Mouse (Mus musculus) MEL (cell line): ENCODE measurements around the gene Zdhhc21. TPM values are rescaled to one million over a fixed set of nuclear protein-coding genes. Genes with fewer than 3 reads are reported as not detected.

Experiments used
- DNase-seq: peaks from one replicate; pipeline ENCODE4 v3.0.0; 2011; ENCODE audit warnings: low read depth, low spot score
- H3K27ac ChIP-seq: 2 replicates; pipeline ENCODE4 v1.5.1; 2012; ENCODE audit warnings: low read depth, mild to moderate bottlenecking, control low read depth, low read length, moderate library complexity; ENCODE audit not compliant: control insufficient read depth
- H3K27me3 ChIP-seq, 2 experiments: fragments of 150-350 bp in 1 of 2; sonication (generic) in 1 of 2; 2 replicates each; pipeline ENCODE4 v1.6.1; 2012; ENCODE audit warnings: low read length in 2 of 2, mild to moderate bottlenecking in 2 of 2, improper control_type of control experiment in 1 of 2, moderate library complexity in 1 of 2; ENCODE audit not compliant: insufficient read depth in 2 of 2, control insufficient read depth in 1 of 2
- H3K36me3 ChIP-seq, 2 experiments: 2 replicates each; pipeline ENCODE4 v1.6.1; 2012 to 2014; ENCODE audit warnings: low read length in 2 of 2, improper control_type of control experiment in 1 of 2, inconsistent platforms in 1 of 2, mild to moderate bottlenecking in 1 of 2; ENCODE audit not compliant: insufficient read depth in 2 of 2, control insufficient read depth in 1 of 2
- H3K4me1 ChIP-seq, 2 experiments: fragments of 150-350 bp in 1 of 2; sonication (generic) in 1 of 2; 2 replicates each; pipeline ENCODE4 v1.6.1; 2012; ENCODE audit warnings: low read length in 2 of 2, improper control_type of control experiment in 1 of 2, mild to moderate bottlenecking in 1 of 2; ENCODE audit not compliant: insufficient read depth in 2 of 2, control insufficient read depth in 1 of 2
- H3K4me3 ChIP-seq, 2 experiments: fragments of 150-350 bp in 1 of 2; sonication (generic) in 1 of 2; 2 replicates each; pipeline ENCODE4 v1.5.1; 2012; ENCODE audit warnings: low read depth in 2 of 2, low read length in 2 of 2, mild to moderate bottlenecking in 2 of 2, moderate library complexity in 2 of 2, control low read depth in 1 of 2, improper control_type of control experiment in 1 of 2; ENCODE audit not compliant: control insufficient read depth in 1 of 2, insufficient read depth in 1 of 2
- H3K79me2 ChIP-seq: 2 replicates; pipeline ENCODE4 v1.6.1; 2012; ENCODE audit warnings: mild to moderate bottlenecking, low read length, moderate library complexity; ENCODE audit not compliant: control insufficient read depth, poor library complexity, insufficient read depth
- H3K9ac ChIP-seq: 2 replicates; pipeline ENCODE4 v1.6.1; 2012; ENCODE audit warnings: low read depth, mild to moderate bottlenecking, control low read depth, low read length, moderate library complexity; ENCODE audit not compliant: control insufficient read depth, poor library complexity, severe bottlenecking
- H3K9me3 ChIP-seq: fragments of 150-350 bp; sonication (generic); replicated peaks from 2 replicates; pipeline ENCODE4 v1.6.1; 2012; ENCODE audit warnings: mild to moderate bottlenecking, low read length, improper control_type of control experiment, moderate library complexity; ENCODE audit not compliant: insufficient read depth
- BHLHE40 ChIP-seq: IDR thresholded peaks from 2 replicates; pipeline ENCODE4 v1.6.1; 2012; ENCODE audit warnings: low read depth, mild to moderate bottlenecking, inconsistent platforms, low read length, improper control_type of control experiment, borderline replicate concordance
- CHD2 ChIP-seq: IDR thresholded peaks from 2 replicates; pipeline ENCODE4 v1.6.1; 2011; ENCODE audit warnings: low read length, improper control_type of control experiment
- EP300 ChIP-seq, 2 experiments: IDR thresholded peaks; 2 replicates each; pipeline ENCODE4 v1.6.1; 2011; ENCODE audit warnings: improper control_type of control experiment in 2 of 2, low read length in 2 of 2, low read depth in 1 of 2, mild to moderate bottlenecking in 1 of 2
- HCFC1 ChIP-seq: IDR thresholded peaks from 2 replicates; pipeline ENCODE4 v1.6.1; 2012; ENCODE audit warnings: low read depth, mild to moderate bottlenecking, inconsistent platforms, low read length, improper control_type of control experiment, moderate library complexity
- JUND ChIP-seq: IDR thresholded peaks from 2 replicates; pipeline ENCODE4 v1.6.1; 2011; ENCODE audit warnings: low read depth, mild to moderate bottlenecking, improper control_type of control experiment, low read length
- KAT2A ChIP-seq: conservative IDR thresholded peaks from 2 replicates; pipeline ENCODE4 v1.6.1; 2012; ENCODE audit warnings: low read depth, low read length, improper control_type of control experiment, inconsistent platforms
- MXI1 ChIP-seq: IDR thresholded peaks from 2 replicates; pipeline ENCODE4 v1.6.1; 2011; ENCODE audit warnings: mild to moderate bottlenecking, low read depth, low read length, improper control_type of control experiment
- MYB ChIP-seq: IDR thresholded peaks from 2 replicates; pipeline ENCODE4 v1.6.1; 2011; ENCODE audit warnings: mild to moderate bottlenecking, low read depth, low read length, improper control_type of control experiment
- MYC ChIP-seq: IDR thresholded peaks from 2 replicates; pipeline ENCODE4 v1.6.1; 2011; ENCODE audit warnings: low read depth, mild to moderate bottlenecking, low read length, improper control_type of control experiment, moderate library complexity
- POLR2AphosphoS5 ChIP-seq: IDR thresholded peaks from 2 replicates; pipeline ENCODE4 v1.6.1; 2012; ENCODE audit warnings: low read depth, borderline replicate concordance, mild to moderate bottlenecking, inconsistent platforms, low read length, moderate library complexity, mixed read lengths
- RCOR1 ChIP-seq: IDR thresholded peaks from 2 replicates; pipeline ENCODE4 v1.6.1; 2012; ENCODE audit warnings: low read depth, mild to moderate bottlenecking, inconsistent platforms, low read length, improper control_type of control experiment
- SMC3 ChIP-seq: IDR thresholded peaks from 2 replicates; pipeline ENCODE4 v1.6.1; 2011; ENCODE audit warnings: low read depth, low read length, improper control_type of control experiment
- TBP ChIP-seq: IDR thresholded peaks from 2 replicates; pipeline ENCODE4 v1.8.0; 2011; ENCODE audit warnings: low read depth, low read length, improper control_type of control experiment
- TCF12 ChIP-seq: IDR thresholded peaks from 2 replicates; pipeline ENCODE4 v1.6.1; 2014; ENCODE audit warnings: low read depth, mild to moderate bottlenecking, inconsistent platforms, low read length, improper control_type of control experiment, moderate library complexity
- UBTF ChIP-seq: IDR thresholded peaks from 2 replicates; pipeline ENCODE4 v1.6.1; 2012; ENCODE audit warnings: low read depth, mild to moderate bottlenecking, inconsistent platforms, low read length, improper control_type of control experiment, moderate library complexity, borderline replicate concordance; ENCODE audit not compliant: insufficient read depth
- ZC3H11A ChIP-seq: IDR thresholded peaks from 2 replicates; pipeline ENCODE4 v1.6.1; 2012; ENCODE audit warnings: low read depth, mild to moderate bottlenecking, inconsistent platforms, low read length, improper control_type of control experiment
- ZKSCAN1 ChIP-seq: IDR thresholded peaks from 2 replicates; pipeline ENCODE4 v1.6.1; 2012; ENCODE audit warnings: low read depth, mild to moderate bottlenecking, inconsistent platforms, low read length, improper control_type of control experiment, moderate library complexity
- ZMIZ1 ChIP-seq: IDR thresholded peaks from 2 replicates; pipeline ENCODE4 v1.6.1; 2012; ENCODE audit warnings: low read depth, mild to moderate bottlenecking, inconsistent platforms, low read length, improper control_type of control experiment, moderate library complexity
- ZNF384 ChIP-seq: IDR thresholded peaks from 2 replicates; pipeline ENCODE4 v1.6.1; 2012; ENCODE audit warnings: low read depth, mild to moderate bottlenecking, inconsistent platforms, low read length, improper control_type of control experiment
- polyA plus RNA-seq, 2 experiments: library from polyadenylated mRNA; stranded (reverse) in 1 of 2; unstranded in 1 of 2; fragments of >175 nt in 1 of 2; fragments of >200 nt in 1 of 2; gene quantifications; 2 replicates each; pipeline versions ENCODE4 v1.2.1 to v1.2.4; 2012; ENCODE audit warnings: low replicate concordance in 2 of 2, low read depth in 1 of 2; ENCODE audit not compliant: insufficient read length in 2 of 2, insufficient read depth in 1 of 2, missing spikeins in 1 of 2
- total RNA-seq: library from RNA; depleted of rRNA; stranded (reverse); fragments of 300-350 nt; gene quantifications from 2 replicates; pipeline ENCODE4 v1.2.3, GENCODE M21; 2012

Zdhhc21 gene
- total and polyA plus RNA-seq, 3 experiments: 6.5 to 7.8 TPM; not detected in 1

DNA sequence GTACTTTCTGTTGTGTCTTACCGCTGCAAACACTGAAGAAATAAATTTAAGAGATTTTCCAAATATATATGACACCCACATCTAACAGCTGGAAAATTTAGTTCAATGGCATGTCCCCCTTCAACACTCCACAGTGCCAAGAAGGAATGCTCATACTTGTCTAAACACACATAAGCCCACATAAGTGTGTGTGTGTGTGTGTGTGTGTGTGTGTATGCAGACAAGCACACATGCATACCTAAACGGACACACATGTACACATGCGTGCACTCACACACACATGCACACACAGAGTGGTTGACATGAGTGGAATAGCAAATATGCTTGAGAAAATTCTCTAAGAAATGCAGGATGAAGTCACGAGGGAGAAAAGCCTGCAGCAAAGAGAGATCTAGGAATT is 12.8 kb upstream of the Zdhhc21 start:
- no peak overlapping the region for H3K27ac ChIP-seq
- no peak for DNase-seq
- H3K4me3 ChIP-seq: no peak overlapping the region
- no peak overlapping the region for H3K9ac ChIP-seq
- H3K27me3 ChIP-seq: no peaks in the 10 kb centered on the region; a peak in 1 of 4 replicates
- no peaks in the 10 kb centered on the region for H3K36me3 ChIP-seq
- no peaks in the 10 kb centered on the region for H3K4me1 ChIP-seq
- H3K79me2 ChIP-seq: no peaks in the 10 kb centered on the region
- H3K9me3 ChIP-seq: no peaks in the 10 kb centered on the region
- TF ChIP-seq SMC3: no peak
- TF ChIP-seq HCFC1: no peak
- TF ChIP-seq ZC3H11A: no peak
- no peak for TF ChIP-seq POLR2AphosphoS5
- TF ChIP-seq UBTF: no peak
- TF ChIP-seq ZKSCAN1: no peak
- TF ChIP-seq TCF12: no peak
- TF ChIP-seq CHD2: no peak
- TF ChIP-seq JUND: no peak
- TF ChIP-seq EP300 (IDR thresholded peaks at IDR 0.05; ENCODE audit: low read depth in 1 of 2, low read length in 2 of 2): no peak
- no peak for TF ChIP-seq TBP
- TF ChIP-seq MYB: no peak
- no peak for TF ChIP-seq MYC
- no peak for TF ChIP-seq MXI1
- no peak for TF ChIP-seq KAT2A
- no peak for TF ChIP-seq BHLHE40

DNA sequence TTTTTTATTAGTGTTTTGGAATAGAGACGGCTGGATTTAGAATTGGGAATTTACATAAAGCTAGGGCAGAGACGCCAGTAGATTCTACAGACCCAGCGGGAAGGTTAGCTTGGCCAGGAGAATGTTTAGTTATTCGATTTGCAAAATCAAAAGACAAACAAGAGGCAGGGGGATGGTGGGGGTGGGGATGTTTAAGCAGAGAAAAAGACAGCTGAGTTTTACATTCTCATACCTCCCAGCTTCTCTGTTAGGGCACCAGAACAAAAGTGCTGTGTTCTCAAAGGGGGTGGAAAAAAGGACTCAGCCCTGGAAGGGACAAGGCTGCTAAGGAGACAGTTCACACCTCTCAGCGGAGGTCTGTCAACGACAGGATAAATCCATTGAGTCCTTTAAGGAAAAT is 12.4 kb upstream of the Zdhhc21 start:
- H3K27ac ChIP-seq: no peak overlapping the region
- H3K9me3 ChIP-seq: no peaks in the 10 kb centered on the region
- H3K27me3 ChIP-seq: no peaks in the 10 kb centered on the region; a peak in 1 of 4 replicates
- no peaks in the 10 kb centered on the region for H3K4me1 ChIP-seq
- H3K79me2 ChIP-seq: no peaks in the 10 kb centered on the region
- no peak for TF ChIP-seq ZNF384
- TF ChIP-seq TCF12: no peak
- TF ChIP-seq ZMIZ1: no peak
- TF ChIP-seq EP300 (IDR thresholded peaks at IDR 0.05; ENCODE audit: low read depth in 1 of 2, low read length in 2 of 2): no peak
- no peak for TF ChIP-seq RCOR1
- TF ChIP-seq SMC3: no peak
- TF ChIP-seq ZC3H11A: no peak
- H3K36me3 ChIP-seq: no peaks in the 10 kb centered on the region
- no peak for DNase-seq
- H3K9ac ChIP-seq: no peak overlapping the region
- no peak overlapping the region for H3K4me3 ChIP-seq
